Mouse (Mus musculus) brain, embryonic 14.5 days (tissue): ENCODE results near the gene Trmt10a.

Source experiments
- CTCF ChIP-seq: fragments of 200-500 bp; IDR thresholded peaks from 2 replicates; pipeline ENCODE4 v1.5.1; 2012; ENCODE audit warnings: inconsistent platforms, mild to moderate bottlenecking, moderate library complexity, borderline replicate concordance; ENCODE audit not compliant: insufficient read depth, insufficient read length; ENCODE audit errors: extremely low read depth
- POLR2A ChIP-seq: fragments of 200-500 bp; IDR thresholded peaks from 2 replicates; pipeline ENCODE4 v1.6.1; 2012; ENCODE audit warnings: mild to moderate bottlenecking, inconsistent platforms, borderline replicate concordance; ENCODE audit not compliant: poor library complexity, insufficient read depth, insufficient read length, severe bottlenecking; ENCODE audit errors: extremely low read depth

GRCm38 (mm10) chr3:138173291-138173690 lies 30.0 kb downstream of the Trmt10a start:
- TF ChIP-seq CTCF: no peak
- no peak for TF ChIP-seq POLR2A
